Mouse (Mus musculus) C3H10T1/2 (cell line): ENCODE data around the gene Zfp967. TPM values are rescaled to one million over a fixed set of nuclear protein-coding genes. Genes with fewer than 3 reads are reported as not detected.

Experiments used
- polyA plus RNA-seq, 2 experiments: library from polyadenylated mRNA; unstranded; fragments of >200 nt; fragmentation: generic; extraction: Trizol; gene quantifications; one replicate each; pipeline ENCODE4 v1.2.1; 2012; ENCODE audit warnings: missing spikeins in 2 of 2

Zfp967 gene
- polyA plus RNA-seq = not detected

GRCm38 (mm10) chr2:176520756-176521155 lies at the start of gene Zfp967:
Gene Zfp967 (plus strand): TSS chr2:176521056.

GRCm38 (mm10) chr2:176486683-176487082 lies 34.2 kb upstream of the Zfp967 start, which contains the start of gene Gm14434:
Gene Gm14434 (minus strand): TSS chr2:176486783.

Other genes starting within 250 kb of the Zfp967 start
- not detected for gene Gm11009, start 201.6 kb upstream of the Zfp967 start, polyA plus RNA-seq
- under 1 TPM; 0.36 to 0.65 TPM for gene Gm14435, start 97.5 kb upstream of the Zfp967 start, polyA plus RNA-seq
- gene Gm14434, start 34.3 kb upstream of the Zfp967 start, polyA plus RNA-seq = 1 to 10 TPM in 1 of 2 experiments, under 1 TPM in 1; 0.48 to 4.8 TPM
- gene Gm14308, start 115.3 kb downstream of the Zfp967 start, polyA plus RNA-seq = 1 to 10 TPM in 1 of 2 experiments, under 1 TPM in 1; 0.36 to 4.1 TPM
- gene Zfp973, start 149.5 kb downstream of the Zfp967 start, polyA plus RNA-seq = under 1 TPM; 0.18 to 0.79 TPM
- gene Gm14305, start 187.3 kb downstream of the Zfp967 start, polyA plus RNA-seq = 1 to 10 TPM in 1 of 2 experiments, under 1 TPM in 1; 0.46 to 6.1 TPM